Mouse (Mus musculus) intestine, embryonic 16.5 days (tissue): ENCODE measurements at regions not wholly inside any gene's neighbourhood (a gene's known extent, or its start where the extent isn't known, plus 50 kb on each side); places are given as distances from the start of the nearest gene placed in this dataset.

Experiments
- ATAC-seq: fragments of 200-750 bp; cut with Nextera tagmentation; 2 replicates; pipeline ENCODE4 v1.8.0; 2017; ENCODE audit warnings: moderate TSS enrichment, moderate library complexity
- H3K27ac ChIP-seq: fragments of 300-500 bp; sonication (generic); 2 replicates; pipeline ENCODE4 v1.5.1; 2014; ENCODE audit warnings: mild to moderate bottlenecking, low read length
- H3K27me3 ChIP-seq: fragments of 300-500 bp; sonication (generic); replicated peaks from 2 replicates; pipeline ENCODE4 v1.6.1; 2014; ENCODE audit warnings: low read length, control low read depth, mixed read lengths; ENCODE audit not compliant: control insufficient read depth, insufficient read depth
- H3K36me3 ChIP-seq: fragments of 300-500 bp; sonication (generic); 2 replicates; pipeline ENCODE4 v1.6.1; 2014; ENCODE audit warnings: low read length, control low read depth; ENCODE audit not compliant: control insufficient read depth, insufficient read depth
- H3K4me1 ChIP-seq: fragments of 300-500 bp; sonication (generic); 2 replicates; pipeline ENCODE4 v1.6.1; 2014; ENCODE audit warnings: low read length, control low read depth, mixed read lengths; ENCODE audit not compliant: control insufficient read depth, insufficient read depth
- H3K4me2 ChIP-seq: fragments of 300-500 bp; sonication (generic); 2 replicates; pipeline ENCODE4 v1.6.1; 2014; ENCODE audit warnings: low read depth, low read length, control low read depth
- H3K4me3 ChIP-seq: fragments of 300-500 bp; sonication (generic); 2 replicates; pipeline ENCODE4 v1.5.1; 2014; ENCODE audit warnings: mild to moderate bottlenecking, low read length
- H3K9ac ChIP-seq: fragments of 300-500 bp; sonication (generic); 2 replicates; pipeline ENCODE4 v1.6.1; 2014; ENCODE audit warnings: low read depth, low read length
- H3K9me3 ChIP-seq: fragments of 300-500 bp; sonication (generic); 2 replicates; pipeline ENCODE4 v1.6.1; 2016; ENCODE audit warnings: low read length, control low read depth; ENCODE audit not compliant: control insufficient read depth
- WGBS: fragments of 180-500 bp; shearing (Covaris S2); extraction: QIAGEN DNeasy Blood & Tissue Kit; methylation state at CpG from one replicate; pipeline ENCODE4 v1.1.7; 2014; 5-methylcytosine and 5-hydroxymethylcytosine counted together

DNA sequence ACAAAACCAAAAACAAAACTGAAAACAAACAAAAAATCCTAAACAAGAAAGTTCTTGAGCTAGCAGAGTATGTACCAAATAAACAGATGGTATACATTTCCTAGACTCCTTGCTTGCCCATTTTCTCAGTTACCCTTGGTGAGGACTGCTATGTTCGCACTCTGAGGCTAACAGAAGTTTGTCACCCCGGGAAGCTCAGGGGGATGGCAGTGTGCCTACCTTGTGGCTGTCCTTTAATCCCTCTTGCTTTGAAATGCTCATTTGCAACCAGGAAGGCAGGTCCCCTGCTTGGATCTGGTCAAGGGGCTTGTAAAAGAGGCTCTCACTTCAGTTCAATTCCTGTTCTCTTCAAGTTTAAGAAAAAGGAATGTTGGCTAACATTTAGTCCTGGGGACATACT lies 462.4 kb downstream of the Gja1 start:
- Histone ChIP-seq H3K27ac (no peak overlapping the region), H3K9ac (no peak overlapping the region), H3K4me1 (no peaks in the 10 kb centered on the region), H3K4me2 (no peak overlapping the region), H3K9me3 (no peaks in the 10 kb centered on the region), H3K27me3 (no peaks in the 10 kb centered on the region), H3K4me3 (no peak overlapping the region), H3K36me3 (no peaks in the 10 kb centered on the region)
- ATAC-seq, result no peak
- 48% methylated on average over 2 of the region's 2 CpGs for WGBS

GRCm38 (mm10) chr10:56840732-56841131 lies 463.6 kb downstream of the Gja1 start:
- no peaks in the 10 kb centered on the region for H3K4me1 ChIP-seq
- no peak for ATAC-seq
- 71% methylated on average over 5 of the region's 5 CpGs for WGBS
- H3K4me2 ChIP-seq, result no peak overlapping the region
- H3K9me3 ChIP-seq, result no peaks in the 10 kb centered on the region
- no peaks in the 10 kb centered on the region for H3K36me3 ChIP-seq
- H3K4me3 ChIP-seq, result no peak overlapping the region
- no peak overlapping the region for H3K9ac ChIP-seq
- H3K27me3 ChIP-seq, result no peaks in the 10 kb centered on the region
- H3K27ac ChIP-seq, result no peak overlapping the region

GRCm38 (mm10) chr10:56841486-56841885 lies 464.4 kb downstream of the Gja1 start:
- no peak for ATAC-seq
- H3K27ac ChIP-seq, result no peak overlapping the region
- H3K9me3 ChIP-seq, result no peaks in the 10 kb centered on the region
- no peak overlapping the region for H3K9ac ChIP-seq
- no peak overlapping the region for H3K4me3 ChIP-seq
- no peak overlapping the region for H3K4me2 ChIP-seq
- WGBS, result 71% methylated on average over 8 of the region's 8 CpGs
- no peaks in the 10 kb centered on the region for H3K4me1 ChIP-seq
- no peaks in the 10 kb centered on the region for H3K36me3 ChIP-seq
- H3K27me3 ChIP-seq, result no peaks in the 10 kb centered on the region

DNA sequence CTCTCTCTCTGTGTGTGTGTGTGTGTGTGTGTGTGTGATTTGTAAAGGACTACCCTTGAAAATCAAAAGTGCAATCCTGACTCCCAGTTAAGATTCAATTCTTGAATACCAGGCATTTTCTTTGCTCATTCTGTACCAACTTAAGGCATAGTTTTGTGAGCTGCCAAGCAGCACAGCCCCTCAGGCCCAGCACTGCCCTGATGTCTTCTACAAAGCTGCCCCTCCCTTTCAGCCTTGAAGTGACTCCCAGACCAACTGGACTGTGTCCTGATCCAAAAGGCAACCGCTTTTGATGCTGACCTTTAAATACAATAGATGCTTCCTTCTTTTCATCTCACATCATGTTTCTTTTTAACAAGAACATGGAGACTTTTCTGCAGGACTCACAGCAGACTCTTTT lies 464.8 kb downstream of the Gja1 start:
- Histone ChIP-seq H3K9me3 (no peaks in the 10 kb centered on the region), H3K4me3 (no peak overlapping the region), H3K27ac (no peak overlapping the region), H3K4me1 (no peaks in the 10 kb centered on the region), H3K4me2 (no peak overlapping the region), H3K36me3 (no peaks in the 10 kb centered on the region), H3K27me3 (no peaks in the 10 kb centered on the region), H3K9ac (no peak overlapping the region)
- 65% methylated on average over 1 of the region's 1 CpGs for WGBS
- no peak for ATAC-seq

GRCm38 (mm10) chr10:56852484-56852883 lies 475.4 kb downstream of the Gja1 start:
- no peaks in the 10 kb centered on the region for H3K9me3 ChIP-seq
- no peaks in the 10 kb centered on the region for H3K36me3 ChIP-seq
- no peak overlapping the region for H3K27ac ChIP-seq
- WGBS, result 69% methylated on average over 2 of the region's 2 CpGs
- no peak for ATAC-seq
- H3K9ac ChIP-seq, result no peak overlapping the region
- H3K4me3 ChIP-seq, result no peak overlapping the region
- H3K4me1 ChIP-seq, result no peaks in the 10 kb centered on the region
- no peaks in the 10 kb centered on the region for H3K27me3 ChIP-seq
- no peak overlapping the region for H3K4me2 ChIP-seq

- WGBS, result 78% methylated on average over 6 of the region's 6 CpGs
- Histone ChIP-seq H3K4me2 (no peak overlapping the region), H3K9me3 (no peaks in the 10 kb centered on the region), H3K27ac (no peak overlapping the region), H3K4me3 (no peak overlapping the region), H3K4me1 (no peaks in the 10 kb centered on the region), H3K36me3 (no peaks in the 10 kb centered on the region), H3K9ac (no peak overlapping the region), H3K27me3 (no peaks in the 10 kb centered on the region)
- ATAC-seq, result no peak
Measured at GRCm38 (mm10) chr10:56856186-56856585, 479.1 kb downstream of the Gja1 start.

GRCm38 (mm10) chr10:56879744-56880143 lies 502.6 kb downstream of the Gja1 start:
- 65% methylated on average over 7 of the region's 7 CpGs for WGBS

GRCm38 (mm10) chr10:56880154-56880591 lies 503.0 kb downstream of the Gja1 start:
- Histone ChIP-seq H3K9ac (no peak overlapping the region), H3K4me2 (no peak overlapping the region), H3K36me3 (no peaks in the 10 kb centered on the region), H3K27ac (no peak overlapping the region), H3K4me1 (no peaks in the 10 kb centered on the region), H3K9me3 (no peaks in the 10 kb centered on the region), H3K4me3 (no peak overlapping the region), H3K27me3 (no peaks in the 10 kb centered on the region)
- 87% methylated on average over 12 of the region's 12 CpGs for WGBS
- ATAC-seq, result no peak

More at GRCm38 (mm10) chr10:56879744-56880143, 502.6 kb downstream of the Gja1 start:
- H3K36me3 ChIP-seq, result no peaks in the 10 kb centered on the region
- ATAC-seq, result no peak
- no peaks in the 10 kb centered on the region for H3K27me3 ChIP-seq
- no peak overlapping the region for H3K9ac ChIP-seq
- no peak overlapping the region for H3K4me2 ChIP-seq
- H3K4me3 ChIP-seq, result no peak overlapping the region
- no peaks in the 10 kb centered on the region for H3K9me3 ChIP-seq
- no peaks in the 10 kb centered on the region for H3K4me1 ChIP-seq
- no peak overlapping the region for H3K27ac ChIP-seq

GRCm38 (mm10) chr10:56884456-56885410 lies 507.6 kb downstream of the Gja1 start:
- WGBS, result 64% methylated on average over 4 of the region's 4 CpGs

More at GRCm38 (mm10) chr10:56884456-56885410, 507.6 kb downstream of the Gja1 start:
- H3K4me1 ChIP-seq, result no peaks in the 10 kb centered on the region
- ATAC-seq, result no peak
- H3K4me2 ChIP-seq, result no peak overlapping the region
- H3K27ac ChIP-seq, result no peak overlapping the region
- no peaks in the 10 kb centered on the region for H3K36me3 ChIP-seq
- H3K27me3 ChIP-seq, result no peaks in the 10 kb centered on the region
- no peaks in the 10 kb centered on the region for H3K9me3 ChIP-seq
- no peak overlapping the region for H3K9ac ChIP-seq
- H3K4me3 ChIP-seq, result no peak overlapping the region
